Mouse (Mus musculus) hindbrain, embryonic 14.5 days (tissue): ENCODE results near the gene Dnaaf2. TPM values are rescaled to one million over a fixed set of nuclear protein-coding genes. Genes with fewer than 3 reads are reported as not detected.

Source experiments
- ATAC-seq: fragments of 200-750 bp; cut with Nextera tagmentation; 2 replicates; pipeline ENCODE4 v1.8.0; 2017; ENCODE audit warnings: moderate number of reproducible peaks, mild to moderate bottlenecking, moderate TSS enrichment, moderate library complexity; ENCODE audit not compliant: low FRiP score
- DNase-seq: peaks from one replicate; pipeline ENCODE4 v3.0.0-alpha.2; 2015; ENCODE audit warnings: low spot score
- H3K27ac ChIP-seq: fragments of 300-500 bp; sonication (generic); 2 replicates; pipeline ENCODE4 v1.5.1; 2014; ENCODE audit warnings: mild to moderate bottlenecking, moderate library complexity
- H3K27me3 ChIP-seq: fragments of 300-500 bp; sonication (generic); 2 replicates; pipeline ENCODE4 v1.6.1; 2014; ENCODE audit warnings: mild to moderate bottlenecking, low read length, mixed read lengths; ENCODE audit not compliant: control insufficient read depth, insufficient read depth
- H3K36me3 ChIP-seq: fragments of 300-500 bp; sonication (generic); replicated peaks from 2 replicates; pipeline ENCODE4 v1.6.1; 2014; ENCODE audit not compliant: control insufficient read depth, insufficient read depth
- H3K4me1 ChIP-seq: fragments of 300-500 bp; sonication (generic); replicated peaks from 2 replicates; pipeline ENCODE4 v1.6.1; 2014; ENCODE audit warnings: antibody characterized with exemption, low read length, mixed read lengths; ENCODE audit not compliant: control insufficient read depth, insufficient read depth
- H3K4me2 ChIP-seq: fragments of 300-500 bp; sonication (generic); replicated peaks from 2 replicates; pipeline ENCODE4 v1.6.1; 2014; ENCODE audit warnings: mild to moderate bottlenecking, moderate library complexity
- H3K4me3 ChIP-seq: fragments of 300-500 bp; sonication (generic); replicated peaks from 2 replicates; pipeline ENCODE4 v1.5.1; 2014; ENCODE audit warnings: mild to moderate bottlenecking, low read length
- H3K9ac ChIP-seq: fragments of 300-500 bp; sonication (generic); 2 replicates; pipeline ENCODE4 v1.6.1; 2014
- H3K9me3 ChIP-seq: fragments of 300-500 bp; sonication (generic); 2 replicates; pipeline ENCODE4 v1.6.1; 2016; ENCODE audit warnings: low read length; ENCODE audit not compliant: control insufficient read depth
- WGBS: fragments of 180-500 bp; shearing (Covaris S2); extraction: QIAGEN DNeasy Blood & Tissue Kit; methylation state at CpG from one replicate; pipeline ENCODE4 v1.1.7; 2014; 5-methylcytosine and 5-hydroxymethylcytosine counted together
- polyA plus RNA-seq: library from polyadenylated mRNA; unstranded; fragments of >200 nt; fragmentation: Nextera tagmentation; extraction: Ambion mirVana; gene quantifications from 2 replicates; pipeline ENCODE4 v1.2.1, GENCODE M21; 2014

Dnaaf2 gene
- polyA plus RNA-seq, 1 experiment from 2014 or later = 7.0 TPM

DNA sequence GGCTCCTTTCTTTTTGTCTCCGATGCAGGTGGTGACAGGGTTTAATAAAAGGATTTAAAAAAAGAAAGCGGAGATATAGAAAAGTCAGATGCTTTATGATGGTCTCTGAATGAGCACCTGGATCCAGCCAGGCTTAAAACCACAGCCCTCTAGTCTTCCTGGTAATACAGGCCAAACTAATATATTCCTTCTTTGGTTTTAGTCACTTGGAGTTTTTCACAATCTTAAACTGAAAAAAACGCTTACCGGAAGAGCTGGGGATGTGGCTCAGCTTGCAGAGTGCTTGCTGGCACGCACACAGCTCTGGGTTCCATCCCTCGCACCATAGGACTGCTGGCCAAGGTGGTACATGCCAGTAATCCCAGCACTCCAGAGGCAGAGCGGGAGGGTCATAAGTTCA is 18.4 kb upstream of the Dnaaf2 start:
- DNase-seq = no peak
- no peaks in the 10 kb centered on the region for H3K27me3 ChIP-seq
- no peak overlapping the region for H3K27ac ChIP-seq
- no peaks in the 10 kb centered on the region for H3K9me3 ChIP-seq
- no peak overlapping the region for H3K4me3 ChIP-seq
- WGBS = 94% methylated on average over 7 of the region's 7 CpGs
- no peaks in the 10 kb centered on the region for H3K36me3 ChIP-seq
- no peaks in the 10 kb centered on the region for H3K4me1 ChIP-seq
- ATAC-seq = no peak
- H3K9ac ChIP-seq = no peak overlapping the region
- H3K4me2 ChIP-seq = no peak overlapping the region

DNA sequence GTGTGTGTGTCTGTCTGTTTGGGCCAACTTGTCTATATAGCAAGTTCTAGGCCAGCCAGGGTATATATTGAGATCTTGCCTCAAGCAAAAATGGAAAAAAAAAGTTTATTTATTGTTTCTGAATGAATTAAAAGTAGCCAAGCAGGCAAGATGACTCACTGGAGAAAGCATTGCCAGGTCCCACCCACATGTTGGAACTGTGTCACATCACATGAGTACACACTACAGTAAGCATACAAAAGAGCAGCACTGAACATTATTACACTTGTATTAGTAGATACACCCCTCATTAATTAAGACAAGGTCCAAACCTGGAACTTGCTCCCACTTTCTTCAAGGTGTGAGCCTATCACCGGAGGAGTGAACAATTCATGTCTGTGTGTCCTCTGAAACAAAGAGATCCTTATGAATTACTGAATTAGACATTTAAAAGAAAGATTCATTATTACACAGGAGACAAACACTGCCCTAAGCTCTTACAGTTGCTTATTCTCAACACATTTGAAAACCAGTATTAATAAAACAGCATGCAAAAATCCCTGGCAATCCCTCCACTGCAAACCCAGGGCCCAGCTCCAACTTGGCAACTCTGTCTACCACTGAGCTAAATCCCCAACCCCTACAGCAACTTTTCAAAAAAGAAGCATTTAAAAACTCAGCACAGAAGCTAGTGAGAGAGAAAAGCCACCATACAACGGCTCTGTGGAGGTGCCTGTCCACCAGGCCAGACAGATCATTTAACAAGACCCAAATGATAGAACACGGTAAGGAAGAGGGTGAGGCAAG is 17.0 kb upstream of the Dnaaf2 start:
- Histone ChIP-seq H3K4me2 (no peak overlapping the region), H3K27ac (no peak overlapping the region), H3K9ac (no peak overlapping the region), H3K4me1 (no peaks in the 10 kb centered on the region), H3K4me3 (no peak overlapping the region), H3K27me3 (no peaks in the 10 kb centered on the region), H3K9me3 (no peaks in the 10 kb centered on the region), H3K36me3 (no peaks in the 10 kb centered on the region)
- no peak for ATAC-seq
- 89% methylated on average over 3 of the region's 3 CpGs for WGBS
- DNase-seq = no peak

DNA sequence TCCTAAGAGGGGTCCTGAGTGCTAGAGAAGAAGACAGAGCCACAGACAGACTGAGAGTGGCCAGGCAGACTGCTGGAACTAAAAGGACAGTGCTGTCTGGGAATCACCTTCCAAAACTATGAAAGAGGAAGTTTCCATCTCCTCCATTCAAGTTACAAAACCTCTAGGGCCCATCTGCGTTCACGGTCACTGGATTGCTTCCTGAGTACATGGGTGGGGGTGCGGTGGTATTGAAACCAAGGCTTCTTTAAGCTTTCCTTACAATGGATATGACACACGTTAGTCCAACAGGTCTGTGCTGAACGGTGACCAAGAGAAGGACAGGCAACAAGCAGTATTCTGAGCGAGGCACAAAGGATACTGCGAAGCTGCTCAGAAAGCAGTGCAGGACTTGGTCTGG is 16.2 kb upstream of the Dnaaf2 start:
- WGBS = 97% methylated on average over 7 of the region's 7 CpGs
- Histone ChIP-seq H3K36me3 (no peaks in the 10 kb centered on the region), H3K9ac (no peak overlapping the region), H3K9me3 (no peaks in the 10 kb centered on the region), H3K27me3 (no peaks in the 10 kb centered on the region), H3K4me2 (no peak overlapping the region), H3K4me3 (no peak overlapping the region), H3K27ac (no peak overlapping the region), H3K4me1 (no peaks in the 10 kb centered on the region)
- DNase-seq (no peak), ATAC-seq (no peak)

DNA sequence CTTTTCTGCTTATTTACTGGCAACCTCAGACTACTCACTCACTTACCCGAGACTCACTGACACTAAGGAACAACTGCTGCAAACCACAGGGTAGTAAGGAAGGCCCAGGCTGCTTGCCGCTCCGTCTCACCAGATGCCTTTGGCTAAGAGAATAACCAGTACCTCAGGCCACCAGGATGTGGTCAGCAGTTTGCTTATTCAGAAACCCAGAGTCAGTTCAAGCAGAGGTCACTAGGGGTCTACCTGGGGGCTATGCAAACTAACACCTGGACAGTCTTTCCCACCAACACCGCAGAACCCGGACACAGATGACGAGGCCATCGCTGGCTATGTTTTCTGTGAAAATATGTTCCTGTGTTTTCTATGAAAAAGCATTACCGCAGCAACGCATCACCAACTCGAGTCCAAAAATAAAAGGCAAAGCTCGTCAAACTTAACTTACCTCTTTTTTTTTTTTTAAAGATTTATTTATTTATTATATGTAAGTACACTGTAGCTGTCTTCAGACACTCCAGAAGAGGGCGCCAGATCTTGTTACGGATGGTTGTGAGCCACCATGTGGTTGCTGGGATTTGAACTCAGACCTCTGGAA is 15.1 kb upstream of the Dnaaf2 start:
- Histone ChIP-seq H3K27me3 (no peaks in the 10 kb centered on the region), H3K4me3 (no peak overlapping the region), H3K9ac (no peak overlapping the region), H3K4me2 (no peak overlapping the region), H3K27ac (no peak overlapping the region), H3K36me3 (no peaks in the 10 kb centered on the region), H3K4me1 (no peaks in the 10 kb centered on the region), H3K9me3 (no peaks in the 10 kb centered on the region)
- 95% methylated on average over 13 of the region's 13 CpGs for WGBS
- ATAC-seq = no peak
- DNase-seq = no peak

DNA sequence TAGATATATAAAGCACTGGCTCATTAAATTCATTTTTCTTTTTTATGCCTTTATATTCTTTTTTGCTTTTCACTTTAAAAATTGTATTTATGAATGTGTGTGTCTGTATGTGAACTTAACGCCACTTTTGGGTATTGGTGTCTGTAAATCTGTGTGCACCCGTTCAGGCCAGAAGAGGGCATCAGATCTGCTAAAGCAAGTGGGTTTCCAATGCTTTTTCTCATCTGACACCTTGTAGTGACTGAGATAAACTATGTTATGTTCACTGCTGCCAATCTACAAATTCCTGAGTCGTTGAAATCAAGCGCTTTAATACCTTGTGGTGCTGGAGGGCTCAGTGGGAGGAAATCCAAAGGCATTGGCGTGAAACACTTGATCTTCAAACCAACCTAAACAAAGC is 12.8 kb upstream of the Dnaaf2 start:
- no peaks in the 10 kb centered on the region for H3K9me3 ChIP-seq
- H3K9ac ChIP-seq = no peak overlapping the region
- ATAC-seq (no peak), DNase-seq (peak; percentile 33)
- WGBS = 87% methylated on average over 5 of the region's 5 CpGs
- H3K27me3 ChIP-seq = no peaks in the 10 kb centered on the region
- no peak overlapping the region for H3K4me3 ChIP-seq
- no peaks in the 10 kb centered on the region for H3K36me3 ChIP-seq
- no peaks in the 10 kb centered on the region for H3K4me1 ChIP-seq
- no peak overlapping the region for H3K27ac ChIP-seq
- no peak overlapping the region for H3K4me2 ChIP-seq

DNA sequence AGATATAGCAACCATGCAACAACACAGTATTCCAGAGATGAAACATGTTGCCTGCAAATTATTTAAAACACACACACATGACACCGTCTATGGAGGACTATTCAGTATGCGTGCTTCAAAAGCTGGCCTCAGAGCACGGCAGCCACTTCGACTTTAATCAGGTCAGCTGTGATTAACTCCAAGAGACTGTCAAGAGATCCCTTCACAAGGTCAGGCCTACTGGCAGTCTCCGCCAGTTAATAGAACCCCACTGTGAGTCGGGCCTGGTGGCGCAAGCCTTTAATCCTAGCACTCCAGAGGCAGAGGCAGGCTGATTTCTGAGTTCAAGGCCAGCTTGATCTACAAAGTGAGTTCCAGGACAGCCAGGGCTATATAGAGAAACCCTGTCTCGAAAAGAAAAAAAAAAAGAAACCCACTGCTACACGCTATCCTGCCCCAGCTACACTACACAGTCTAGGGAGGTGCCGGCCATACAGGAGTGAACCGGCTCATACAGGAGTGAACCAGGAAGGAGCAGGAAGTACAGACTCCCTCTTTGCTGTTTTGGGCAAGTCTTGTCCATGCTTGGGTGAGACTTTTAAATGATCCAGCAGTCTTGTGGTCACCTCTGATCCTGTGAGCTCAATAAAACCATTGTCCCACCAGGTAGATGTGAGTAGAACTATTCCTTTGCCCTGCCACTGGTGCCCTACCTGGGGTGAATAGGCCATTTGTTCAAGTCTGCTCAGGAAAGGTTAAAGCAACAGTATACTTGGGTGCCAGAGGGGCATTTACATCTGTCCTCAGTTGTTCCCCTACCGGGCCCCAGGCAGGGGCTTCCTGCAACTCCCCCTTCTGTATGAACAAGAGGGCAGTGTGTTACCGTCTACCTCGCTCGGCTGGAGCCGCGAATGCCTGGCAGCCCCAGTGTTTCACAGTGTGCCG is 12.1 kb upstream of the Dnaaf2 start:
- no peak for DNase-seq

DNA sequence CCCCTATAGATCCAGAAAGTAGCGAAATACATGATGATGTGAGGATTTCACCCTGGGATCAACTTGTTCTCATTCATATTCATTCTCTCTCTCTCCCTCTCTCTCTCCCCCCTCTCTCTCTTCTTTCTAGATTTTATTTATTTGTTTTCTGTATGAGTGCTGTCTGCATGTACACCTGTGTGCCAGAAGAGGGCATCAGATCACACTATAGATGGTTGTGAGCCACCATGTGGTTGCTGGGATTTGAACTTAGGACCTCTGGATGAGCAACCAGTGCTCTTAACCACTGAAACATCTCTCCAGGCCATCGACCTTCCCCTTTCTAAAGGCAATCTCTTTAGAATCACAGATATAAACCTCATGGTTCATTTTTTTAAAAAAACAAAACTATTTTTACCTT is 10.3 kb upstream of the Dnaaf2 start:
- 97% methylated on average over 2 of the region's 2 CpGs for WGBS

More for the DNA sequence above, 12.1 kb upstream of the Dnaaf2 start:
- no peaks in the 10 kb centered on the region for H3K27me3 ChIP-seq
- H3K9ac ChIP-seq = no peak overlapping the region
- WGBS = 91% methylated on average over 18 of the region's 18 CpGs
- no peak for ATAC-seq
- H3K36me3 ChIP-seq = no peaks in the 10 kb centered on the region
- no peak overlapping the region for H3K4me3 ChIP-seq
- H3K27ac ChIP-seq = no peak overlapping the region
- no peaks in the 10 kb centered on the region for H3K4me1 ChIP-seq
- no peak overlapping the region for H3K4me2 ChIP-seq
- no peaks in the 10 kb centered on the region for H3K9me3 ChIP-seq

DNA sequence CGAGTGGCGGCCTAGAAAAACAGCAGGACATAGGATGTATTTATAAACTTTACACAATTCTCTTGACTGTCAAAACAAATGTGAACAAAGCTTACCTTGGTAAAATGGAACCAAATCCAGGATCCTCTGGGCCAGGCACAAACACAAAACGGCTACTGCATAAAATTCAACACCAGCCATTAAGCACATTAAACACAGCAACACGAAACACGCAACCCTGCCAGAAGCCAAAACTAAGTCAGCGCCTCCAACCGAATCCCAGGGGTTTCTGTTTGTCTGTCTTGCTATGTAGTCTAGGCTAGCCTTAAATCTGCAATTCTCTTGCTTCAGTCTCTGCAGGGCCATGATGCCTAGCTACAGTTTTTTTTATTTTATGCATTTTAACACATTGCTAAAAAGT is 9.7 kb upstream of the Dnaaf2 start:
- no peaks in the 10 kb centered on the region for H3K4me1 ChIP-seq
- no peak for ATAC-seq
- 96% methylated on average over 7 of the region's 7 CpGs for WGBS
- no peaks in the 10 kb centered on the region for H3K36me3 ChIP-seq
- no peak overlapping the region for H3K9ac ChIP-seq
- H3K9me3 ChIP-seq = no peaks in the 10 kb centered on the region
- H3K4me2 ChIP-seq = no peak overlapping the region
- DNase-seq = no peak
- no peak overlapping the region for H3K4me3 ChIP-seq
- H3K27me3 ChIP-seq = no peaks in the 10 kb centered on the region
- H3K27ac ChIP-seq = no peak overlapping the region

More for the DNA sequence above, 10.3 kb upstream of the Dnaaf2 start:
- Histone ChIP-seq H3K27ac (no peak overlapping the region), H3K4me3 (no peak overlapping the region), H3K27me3 (no peaks in the 10 kb centered on the region), H3K4me1 (no peaks in the 10 kb centered on the region), H3K9me3 (no peaks in the 10 kb centered on the region), H3K9ac (no peak overlapping the region), H3K36me3 (no peaks in the 10 kb centered on the region), H3K4me2 (no peak overlapping the region)
- ATAC-seq (no peak), DNase-seq (no peak)

DNA sequence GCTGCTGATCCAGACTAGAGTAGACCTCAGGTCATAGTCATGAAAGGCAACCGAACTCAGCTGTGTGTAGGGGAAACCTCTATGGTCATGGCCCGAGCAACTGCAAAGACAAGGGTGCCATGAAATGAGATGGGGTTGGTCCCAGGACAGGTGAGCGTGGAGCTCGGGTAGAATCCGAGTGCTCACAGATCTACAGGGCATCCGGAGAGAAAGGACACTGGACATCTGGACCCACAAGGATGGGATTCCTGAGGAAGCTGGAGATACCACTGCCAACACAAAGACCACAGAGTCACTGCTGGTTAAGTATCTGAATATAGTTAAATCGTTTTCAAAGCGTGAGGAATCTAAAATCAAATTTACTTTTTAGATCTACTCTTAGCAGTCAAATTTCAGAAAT is 9.2 kb upstream of the Dnaaf2 start:
- WGBS = 97% methylated on average over 8 of the region's 8 CpGs
- no peak for DNase-seq
- no peak overlapping the region for H3K27ac ChIP-seq
- no peak for ATAC-seq
- H3K4me1 ChIP-seq = no peaks in the 10 kb centered on the region
- no peaks in the 10 kb centered on the region for H3K9me3 ChIP-seq
- H3K9ac ChIP-seq = no peak overlapping the region
- H3K27me3 ChIP-seq = no peaks in the 10 kb centered on the region
- no peak overlapping the region for H3K4me3 ChIP-seq
- H3K36me3 ChIP-seq = no peaks in the 10 kb centered on the region
- H3K4me2 ChIP-seq = no peak overlapping the region
